Mouse (Mus musculus): ENCODE measurements around the gene Mbnl2.

DNA sequence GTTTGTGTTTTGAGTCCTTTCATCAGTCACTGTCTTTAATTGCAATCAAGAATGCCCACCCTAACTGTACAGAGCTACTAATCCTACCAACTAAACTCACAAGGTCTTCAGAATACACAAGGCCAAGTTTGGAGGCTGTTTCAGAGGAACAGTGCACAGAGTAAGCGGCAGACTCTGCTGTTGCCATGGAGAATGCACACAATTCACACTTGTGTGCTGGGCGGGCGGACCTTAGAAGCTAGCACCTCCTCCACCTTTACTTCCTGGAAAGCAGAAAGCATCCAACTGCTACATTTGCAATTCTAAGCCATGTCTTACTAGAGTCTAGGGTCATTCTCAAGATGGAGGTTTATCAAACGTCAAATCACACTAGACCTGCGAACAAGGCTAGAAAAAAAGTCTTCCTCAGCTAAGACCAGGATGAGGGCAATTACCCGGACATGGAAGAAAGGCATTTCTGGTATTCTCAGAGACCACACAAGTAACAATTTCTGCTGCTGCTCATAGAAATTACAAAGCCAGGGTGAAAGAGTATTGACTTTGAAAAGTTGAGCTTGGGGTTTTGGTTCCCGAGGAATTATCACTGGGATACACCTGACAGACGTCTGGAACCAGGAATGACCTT, 30.3 kb upstream of the Mbnl2 start:
- TF ChIP-seq CTCF (IDR thresholded peaks at IDR 0.05; ENCODE audit: extremely low read depth, insufficient read depth, insufficient read length, insufficient replicate concordance) (no peak), POLR2A (IDR thresholded peaks at IDR 0.05; ENCODE audit: low read depth, low read length) (no peak)
